ENCODE assay signal across 17 mouse cellular contexts in genomic region chr1:151171572-151172461, GRCm38 (mm10). TPM values are rescaled to one million over a fixed set of nuclear protein-coding genes. Genes with fewer than 3 reads are reported as not detected.
A peak's percentile ranks its signal among the peaks of the same experiment; 100 is the strongest.
DNase-seq lines count a peak whose midpoint lies in the region; ATAC-seq and TF ChIP-seq lines count a peak whose summit lies in the region.
"Had no signal": no experiment of that assay in that cellular context is flagged by ENCODE, and none has a peak within 500 bp of the region (broad histone marks: within the 10 kb centered on the region; RNA-seq: fewer than 3 reads in every experiment).

No protein-coding gene starts in this region.

- no peak overlapping the region for H3ac ChIP-seq in C2C12 (ENCODE audit: control insufficient read depth, insufficient read length, low read depth)

- 74% methylated on average over 2 of the region's 2 CpGs for WGBS in kidney, adult 2 months

- H3K27ac ChIP-seq in kidney, adult 2 months (ENCODE audit: insufficient read depth, low read depth, low read length), result peak overlapping the region; percentile 59
- H3K27ac ChIP-seq: embryonic facial prominence, embryonic 15.5 days; hindbrain, embryonic 15.5 days; liver, embryonic 12.5 days; midbrain, embryonic 15.5 days had no signal

- H3K79me3 ChIP-seq in C2C12 (ENCODE audit: low read depth), result no peaks in the 10 kb centered on the region

- H3K4me1 ChIP-seq in kidney, adult 2 months (ENCODE audit: control insufficient read depth, insufficient read depth, low read length), result peaks cover 19% of the 10 kb centered on the region
- H3K4me1 ChIP-seq: embryonic facial prominence, embryonic 15.5 days had no signal

- peak; percentile 99 for ATAC-seq in frontal cortex, adult (ENCODE audit: low TSS enrichment)
- ATAC-seq: liver, embryonic 12.5 days; midbrain, embryonic 15.5 days had no signal

- no peaks in the 10 kb centered on the region for H3K27me3 ChIP-seq in kidney, adult 2 months (replicated peaks; ENCODE audit: control insufficient read depth, insufficient read depth, low read length)
- H3K27me3 ChIP-seq in C2C12 (ENCODE audit: control insufficient read depth, insufficient read depth, insufficient read length), result no peaks in the 10 kb centered on the region
- H3K27me3 ChIP-seq: embryonic facial prominence, embryonic 15.5 days; hindbrain, embryonic 15.5 days; liver, embryonic 12.5 days; midbrain, embryonic 15.5 days had no signal

- H3K36me3 ChIP-seq in kidney, adult 2 months (ENCODE audit: control insufficient read depth, insufficient read depth, low read length), result no peaks in the 10 kb centered on the region
- H3K36me3 ChIP-seq in C2C12 (ENCODE audit: control insufficient read depth, insufficient read depth), result no peaks in the 10 kb centered on the region
- H3K36me3 ChIP-seq: embryonic facial prominence, embryonic 15.5 days; hindbrain, embryonic 15.5 days; liver, embryonic 12.5 days; midbrain, embryonic 15.5 days had no signal

- H3K79me2 ChIP-seq in C2C12 (ENCODE audit: control insufficient read depth, insufficient read depth), result no peaks in the 10 kb centered on the region

- no peak overlapping the region for H3K4me3 ChIP-seq in kidney, adult 2 months (ENCODE audit: insufficient read depth, low read depth, low read length)
- no peak overlapping the region for H3K4me3 ChIP-seq in C2C12 (ENCODE audit: insufficient read depth, poor library complexity, severe bottlenecking)
- H3K4me3 ChIP-seq: embryonic facial prominence, embryonic 15.5 days; hindbrain, embryonic 15.5 days; liver, embryonic 12.5 days; midbrain, embryonic 15.5 days had no signal

- TF ChIP-seq POLR2A in kidney, adult 2 months (IDR thresholded peaks at IDR 0.05; ENCODE audit: low read depth, low read length), result no peak

- no peak for DNase-seq in frontal cortex, postnatal 14 days (ENCODE audit: low spot score in 2 of 2)
- peak; percentile 76 for DNase-seq in kidney, adult 2 months
- DNase-seq in kidney, postnatal 4 days, result no peak
- peak; percentile 4 for DNase-seq in gonadal fat pad, adult 2 months (ENCODE audit: low read depth)
- DNase-seq in layer of hippocampus, adult 9-10 months (ENCODE audit: low spot score), result no peak
- no peak for DNase-seq in urinary bladder, postnatal 25 days (ENCODE audit: low spot score)
- DNase-seq: lung, postnatal 14 days; right cerebral cortex, postnatal 14 days; thymus, postnatal 36 days had no signal

- TF ChIP-seq CTCF in kidney, adult 2 months (conservative IDR thresholded peaks at IDR 0.05; ENCODE audit: insufficient read depth, insufficient read length, low read depth, low read length), result no peak
- TF ChIP-seq CTCF in C2C12 (IDR thresholded peaks at IDR 0.05; ENCODE audit: control insufficient read depth, insufficient read depth, insufficient read length), result no peak

TF ChIP-seq in C2C12, 6 proteins besides CTCF, POLR2A, EP300 and RAD21:
- TF ChIP-seq USF1 (IDR thresholded peaks at IDR 0.05; ENCODE audit: low read depth) (peak; percentile 24), CEBPB (IDR thresholded peaks at IDR 0.05; ENCODE audit: low read depth) (no peak), MYOG (IDR thresholded peaks at IDR 0.05; ENCODE audit: control insufficient read depth, extremely low read depth, insufficient read length) (no peak), MAX (IDR thresholded peaks at IDR 0.05) (peak; percentile 10), MYOD1 (IDR thresholded peaks at IDR 0.05; ENCODE audit: control insufficient read depth, insufficient read length, low read depth) (peak; percentile 71), FOSL1 (IDR thresholded peaks at IDR 0.05; ENCODE audit: insufficient read depth, low read length, poor library complexity, severe bottlenecking) (peak; percentile 66)
TF ChIP-seq in C2C12: peak in this region for 4.

RNA-seq across cellular contexts. Expression of gene Gm47985, which starts 10.5 kb away (rescaled TPM):
- not detected in 2 replicates for polyA plus RNA-seq in kidney, adult 2 months (2012; rRNA removed)
- polyA plus RNA-seq in C2C12 (2012; fragmentation: generic; extraction: Trizol), result 0.07 TPM
- 0.61 and 1.9 TPM in 2 replicates for polyA plus RNA-seq in gonadal fat pad, adult 2 months (2012; rRNA removed)
- polyA plus RNA-seq: embryonic facial prominence, embryonic 15.5 days; hindbrain, embryonic 15.5 days; midbrain, embryonic 15.5 days; neural tube, embryonic 14.5 days; stomach, embryonic 14.5 days had no signal

RNA-seq across cellular contexts. Expression of gene Gm8947, which starts 20.4 kb away (rescaled TPM):
- polyA plus RNA-seq in kidney, adult 2 months (2012; rRNA removed), result 0.31 and 0.54 TPM in 2 replicates
- 0.05 TPM for polyA plus RNA-seq in C2C12 (2012; fragmentation: generic; extraction: Trizol)
- polyA plus RNA-seq in gonadal fat pad, adult 2 months (2012; rRNA removed), result 0.55 and 1.9 TPM in 2 replicates
- polyA plus RNA-seq: hindbrain, embryonic 15.5 days; midbrain, embryonic 15.5 days; neural tube, embryonic 14.5 days; stomach, embryonic 14.5 days had no signal

RNA-seq across cellular contexts. Expression of gene Gm47995, which starts 26.4 kb away (rescaled TPM):
- not detected in 2 replicates for polyA plus RNA-seq in kidney, adult 2 months (2012; rRNA removed)
- 0.05 TPM for polyA plus RNA-seq in C2C12 (2012; fragmentation: generic; extraction: Trizol)
- 0.65 and 0.72 TPM in 2 replicates for polyA plus RNA-seq in gonadal fat pad, adult 2 months (2012; rRNA removed)
- polyA plus RNA-seq: embryonic facial prominence, embryonic 15.5 days; hindbrain, embryonic 15.5 days; midbrain, embryonic 15.5 days; neural tube, embryonic 14.5 days; stomach, embryonic 14.5 days had no signal

RNA-seq across cellular contexts. Expression of gene 3110040M04Rik, which starts 32.1 kb away (rescaled TPM):
- 0.13 and 0.19 TPM in 2 replicates for polyA plus RNA-seq in kidney, adult 2 months (2012; rRNA removed)
- polyA plus RNA-seq in C2C12 (2012; fragmentation: generic; extraction: Trizol), result not detected
- 0.85 TPM in 1 of 2 replicates, not detected in the other for polyA plus RNA-seq in gonadal fat pad, adult 2 months (2012; rRNA removed)
- polyA plus RNA-seq: embryonic facial prominence, embryonic 15.5 days; hindbrain, embryonic 15.5 days; midbrain, embryonic 15.5 days; neural tube, embryonic 14.5 days; stomach, embryonic 14.5 days had no signal

RNA-seq across cellular contexts. Expression of gene Gm47996, which starts 38.1 kb away (rescaled TPM):
- not detected in 2 replicates for polyA plus RNA-seq in kidney, adult 2 months (2012; rRNA removed)
- polyA plus RNA-seq in C2C12 (2012; fragmentation: generic; extraction: Trizol), result not detected
- 0.31 and 0.41 TPM in 2 replicates for polyA plus RNA-seq in gonadal fat pad, adult 2 months (2012; rRNA removed)
- polyA plus RNA-seq: embryonic facial prominence, embryonic 15.5 days; hindbrain, embryonic 15.5 days; midbrain, embryonic 15.5 days; neural tube, embryonic 14.5 days; stomach, embryonic 14.5 days had no signal

Comparison
In these comparisons a context has a peak if more than half of its experiments do, and no peak if none do; other contexts are left out.
1. DNase-seq: peak in kidney, adult 2 months (single experiment) and gonadal fat pad, adult 2 months (single experiment); none in frontal cortex, postnatal 14 days (0 of 2), kidney, postnatal 4 days (0 of 2), layer of hippocampus, adult 9-10 months (single experiment) and urinary bladder, postnatal 25 days (single experiment).